Mouse (Mus musculus) intestine, embryonic 14.5 days (tissue): ENCODE measurements at regions not wholly inside any gene's neighbourhood (a gene's known extent, or its start where the extent isn't known, plus 50 kb on each side); places are given as distances from the start of the nearest gene placed in this dataset.
"Not testable (repeated sequence)": the region's sequence is repeated elsewhere in the genome, so short reads cannot be mapped to it uniquely, and the experiment has no call there.

Source experiments
- ATAC-seq: fragments of 200-750 bp; cut with Nextera tagmentation; replicated peaks from 2 replicates; pipeline ENCODE4 v1.8.0; 2017; ENCODE audit warnings: low read depth, moderate number of reproducible peaks, moderate TSS enrichment, moderate library complexity; ENCODE audit not compliant: low FRiP score, low TSS enrichment
- DNase-seq: peaks from one replicate; pipeline ENCODE4 v3.0.0-alpha.2; 2018; ENCODE audit warnings: low spot score
- H3K27ac ChIP-seq: fragments of 300-500 bp; sonication (generic); 2 replicates; pipeline ENCODE4 v1.5.1; 2014; ENCODE audit warnings: low read depth, mild to moderate bottlenecking, control low read depth
- H3K27me3 ChIP-seq: fragments of 300-500 bp; sonication (generic); replicated peaks from 2 replicates; pipeline ENCODE4 v1.6.1; 2014; ENCODE audit warnings: low read length, control low read depth; ENCODE audit not compliant: control insufficient read depth, insufficient read depth
- H3K36me3 ChIP-seq: fragments of 300-500 bp; sonication (generic); 2 replicates; pipeline ENCODE4 v1.6.1; 2014; ENCODE audit warnings: low read length, control low read depth; ENCODE audit not compliant: control insufficient read depth, insufficient read depth
- H3K4me1 ChIP-seq: fragments of 300-500 bp; sonication (generic); replicated peaks from 2 replicates; pipeline ENCODE4 v1.6.1; 2014; ENCODE audit warnings: low read length, control low read depth, mixed read lengths; ENCODE audit not compliant: control insufficient read depth, insufficient read depth
- H3K4me2 ChIP-seq: fragments of 300-500 bp; sonication (generic); 2 replicates; pipeline ENCODE4 v1.6.1; 2014; ENCODE audit warnings: low read length
- H3K4me3 ChIP-seq: fragments of 300-500 bp; sonication (generic); 2 replicates; pipeline ENCODE4 v1.5.1; 2014; ENCODE audit warnings: low read depth, low read length, control low read depth, mixed read lengths
- H3K9ac ChIP-seq: fragments of 300-500 bp; sonication (generic); 2 replicates; pipeline ENCODE4 v1.6.1; 2014; ENCODE audit warnings: mild to moderate bottlenecking, low read length
- H3K9me3 ChIP-seq: fragments of 300-500 bp; sonication (generic); 2 replicates; pipeline ENCODE4 v1.6.1; 2016; ENCODE audit warnings: low read length, control low read depth; ENCODE audit not compliant: control insufficient read depth
- WGBS: fragments of 180-500 bp; shearing (Covaris S2); extraction: QIAGEN DNeasy Blood & Tissue Kit; methylation state at CpG from one replicate; pipeline ENCODE4 v1.1.7; 2014; 5-methylcytosine and 5-hydroxymethylcytosine counted together

GRCm38 (mm10) chr15:16909396-16909795 lies 180.8 kb downstream of the Cdh9 start:
- no peak for ATAC-seq
- H3K27ac ChIP-seq: no peak overlapping the region
- 91% methylated on average over 1 of the region's 1 CpGs for WGBS

GRCm38 (mm10) chr15:16909941-16910340 lies 181.4 kb downstream of the Cdh9 start:
- not testable (repeated sequence) for H3K4me2 ChIP-seq, H3K4me3 ChIP-seq, H3K4me1 ChIP-seq, H3K27ac ChIP-seq, H3K9me3 ChIP-seq, ATAC-seq, H3K36me3 ChIP-seq, H3K9ac ChIP-seq, DNase-seq, H3K27me3 ChIP-seq
- WGBS: 83% methylated on average over 3 of the region's 3 CpGs

More at GRCm38 (mm10) chr15:16909396-16909795, 180.8 kb downstream of the Cdh9 start:
- no peaks in the 10 kb centered on the region for H3K36me3 ChIP-seq
- no peak overlapping the region for H3K4me3 ChIP-seq
- no peaks in the 10 kb centered on the region for H3K4me1 ChIP-seq
- H3K4me2 ChIP-seq: no peak overlapping the region
- no peaks in the 10 kb centered on the region for H3K9me3 ChIP-seq
- DNase-seq: no peak
- H3K27me3 ChIP-seq: no peaks in the 10 kb centered on the region
- H3K9ac ChIP-seq: no peak overlapping the region

GRCm38 (mm10) chr15:16914966-16915569 lies 186.5 kb downstream of the Cdh9 start:
- WGBS: 62% methylated on average over 2 of the region's 2 CpGs
- no peaks in the 10 kb centered on the region for H3K4me1 ChIP-seq
- no peak overlapping the region for H3K4me2 ChIP-seq
- H3K27me3 ChIP-seq: no peaks in the 10 kb centered on the region
- peak; percentile 74; the same call in 1 of the 2 replicates for ATAC-seq
- DNase-seq: no peak
- H3K27ac ChIP-seq: no peak overlapping the region
- H3K9me3 ChIP-seq: no peaks in the 10 kb centered on the region
- no peak overlapping the region for H3K9ac ChIP-seq
- no peaks in the 10 kb centered on the region for H3K36me3 ChIP-seq
- H3K4me3 ChIP-seq: no peak overlapping the region

GRCm38 (mm10) chr15:16923246-16923645 lies 194.7 kb downstream of the Cdh9 start:
- H3K9ac ChIP-seq: no peak overlapping the region
- no peak overlapping the region for H3K27ac ChIP-seq
- no peaks in the 10 kb centered on the region for H3K4me1 ChIP-seq
- no peaks in the 10 kb centered on the region for H3K27me3 ChIP-seq
- no peaks in the 10 kb centered on the region for H3K36me3 ChIP-seq
- no peak for ATAC-seq
- DNase-seq: no peak
- H3K4me3 ChIP-seq: no peak overlapping the region
- no peaks in the 10 kb centered on the region for H3K9me3 ChIP-seq
- 93% methylated on average over 1 of the region's 1 CpGs for WGBS
- no peak overlapping the region for H3K4me2 ChIP-seq

GRCm38 (mm10) chr15:16933137-16933677 lies 204.7 kb downstream of the Cdh9 start:
- Histone ChIP-seq H3K4me2 (no peak overlapping the region), H3K27ac (no peak overlapping the region), H3K36me3 (no peaks in the 10 kb centered on the region), H3K9me3 (no peaks in the 10 kb centered on the region), H3K27me3 (no peaks in the 10 kb centered on the region), H3K9ac (no peak overlapping the region), H3K4me1 (no peaks in the 10 kb centered on the region), H3K4me3 (no peak overlapping the region)
- DNase-seq (no peak), ATAC-seq (no peak)
- 91% methylated on average over 2 of the region's 2 CpGs for WGBS

GRCm38 (mm10) chr15:16934438-16934837 lies 205.9 kb downstream of the Cdh9 start:
- 92% methylated on average over 3 of the region's 3 CpGs for WGBS
- DNase-seq: no peak
- Histone ChIP-seq H3K4me3 (no peak overlapping the region), H3K9ac (no peak overlapping the region), H3K4me2 (no peak overlapping the region), H3K27me3 (no peaks in the 10 kb centered on the region), H3K36me3 (no peaks in the 10 kb centered on the region), H3K27ac (no peak overlapping the region), H3K9me3 (no peaks in the 10 kb centered on the region), H3K4me1 (no peaks in the 10 kb centered on the region)
- no peak for ATAC-seq

GRCm38 (mm10) chr15:16975821-16976220 lies 247.3 kb downstream of the Cdh9 start:
- not testable (repeated sequence) for ATAC-seq, H3K27me3 ChIP-seq, H3K4me1 ChIP-seq, H3K4me3 ChIP-seq, H3K9me3 ChIP-seq, H3K27ac ChIP-seq, H3K9ac ChIP-seq, DNase-seq, H3K4me2 ChIP-seq, H3K36me3 ChIP-seq
- 79% methylated on average over 4 of the region's 4 CpGs for WGBS

GRCm38 (mm10) chr15:16990848-16991247 lies 262.3 kb downstream of the Cdh9 start:
- Histone ChIP-seq H3K27me3 (no peaks in the 10 kb centered on the region), H3K4me2 (no peak overlapping the region), H3K27ac (no peak overlapping the region), H3K9ac (no peak overlapping the region), H3K4me3 (no peak overlapping the region), H3K4me1 (no peaks in the 10 kb centered on the region), H3K36me3 (no peaks in the 10 kb centered on the region), H3K9me3 (no peaks in the 10 kb centered on the region)
- ATAC-seq (no peak), DNase-seq (no peak)
- 7% methylated on average over 1 of the region's 1 CpGs for WGBS

GRCm38 (mm10) chr15:16995667-16996066 lies 267.1 kb downstream of the Cdh9 start:
- no peak overlapping the region for H3K4me2 ChIP-seq

More at GRCm38 (mm10) chr15:16995667-16996066, 267.1 kb downstream of the Cdh9 start:
- H3K27ac ChIP-seq: no peak overlapping the region
- WGBS: 69% methylated on average over 1 of the region's 1 CpGs
- no peak overlapping the region for H3K4me3 ChIP-seq
- H3K36me3 ChIP-seq: no peaks in the 10 kb centered on the region
- DNase-seq: no peak
- no peaks in the 10 kb centered on the region for H3K27me3 ChIP-seq
- H3K9me3 ChIP-seq: no peaks in the 10 kb centered on the region
- no peaks in the 10 kb centered on the region for H3K4me1 ChIP-seq
- H3K9ac ChIP-seq: no peak overlapping the region
- no peak for ATAC-seq
